Mouse (Mus musculus): ENCODE measurements around the gene Csnk2a2.

- TF ChIP-seq CTCF (IDR thresholded peaks at IDR 0.05; ENCODE audit: extremely low read depth, insufficient read depth, insufficient read length, insufficient replicate concordance) (no peak), POLR2A (IDR thresholded peaks at IDR 0.05; ENCODE audit: low read depth, low read length) (no peak)
These were observed 56.7 kb downstream of the Csnk2a2 start for GRCm38 (mm10) chr8:95433124-95433523.
